8 mouse cellular contexts compared by ENCODE assay signal in genomic region chr9:102689940-102690642, GRCm38 (mm10). TPM values are rescaled to one million over a fixed set of nuclear protein-coding genes. Genes with fewer than 3 reads are reported as not detected.
DNase-seq lines count a peak whose midpoint lies in the region; ATAC-seq and TF ChIP-seq lines count a peak whose summit lies in the region.

No protein-coding gene starts in this region.

- TF ChIP-seq CTCF in C2C12 (IDR thresholded peaks at IDR 0.05; ENCODE audit: control insufficient read depth, insufficient read depth, insufficient read length) = no peak
- no peak for TF ChIP-seq CTCF in lung, postnatal 0 days (IDR thresholded peaks at IDR 0.05)

- H3ac ChIP-seq in C2C12 (ENCODE audit: control insufficient read depth, insufficient read length, low read depth) = peak overlapping the region; percentile 18

- no peaks in the 10 kb centered on the region for H3K36me3 ChIP-seq in C2C12 (ENCODE audit: control insufficient read depth, insufficient read depth)
- no peaks in the 10 kb centered on the region for H3K36me3 ChIP-seq in embryonic facial prominence, embryonic 14.5 days (ENCODE audit: control insufficient read depth, insufficient read depth, low read length)
- no peaks in the 10 kb centered on the region for H3K36me3 ChIP-seq in lung, postnatal 0 days (ENCODE audit: insufficient read depth, low read length)

- H3K4me1 ChIP-seq in embryonic facial prominence, embryonic 14.5 days (ENCODE audit: control insufficient read depth, insufficient read depth, low read length) = peaks cover 27% of the 10 kb centered on the region
- H3K4me1 ChIP-seq in lung, postnatal 0 days (ENCODE audit: insufficient read depth, low read depth, low read length) = 0 out of 2 replicates have a peak, but pooled peaks cover 4% of the 10 kb centered on the region

- no peaks in the 10 kb centered on the region for H3K27me3 ChIP-seq in C2C12 (ENCODE audit: control insufficient read depth, insufficient read depth, insufficient read length)
- H3K27me3 ChIP-seq in embryonic facial prominence, embryonic 14.5 days (replicated peaks; ENCODE audit: control insufficient read depth, insufficient read depth, low read length) = no peaks in the 10 kb centered on the region
- H3K27me3 ChIP-seq in lung, postnatal 0 days (replicated peaks; ENCODE audit: insufficient read depth, low read length) = no peaks in the 10 kb centered on the region

- TF ChIP-seq EP300 in lung, postnatal 0 days (IDR thresholded peaks at IDR 0.05) = no peak

- DNase-seq in adrenal gland, postnatal 25 days = peak; percentile 26
- DNase-seq in embryonic facial prominence, embryonic 14.5 days (ENCODE audit: low spot score) = peak; percentile 87
- peak; percentile 35 to 47 for DNase-seq in heart, postnatal 14 days
- DNase-seq in layer of hippocampus, postnatal 36 days = peak; percentile 48 to 66
- DNase-seq in lung, postnatal 0 days (ENCODE audit: low spot score) = peak; percentile 46
- DNase-seq in right cerebral cortex, postnatal 10 days (ENCODE audit: low spot score in 2 of 2) = peak; percentile 80 to 83
- no peak for DNase-seq in spleen, adult 12 weeks (ENCODE audit: low spot score)

- intact Hi-C loops in heart, postnatal 14 days (cut with DNase I) = loop anchor here (5.0 kb wide), 1 partner anchor 43 kb away; no protein-coding TSS in a partner anchor

- peak overlapping the region; percentile 82 for H3K27ac ChIP-seq in embryonic facial prominence, embryonic 14.5 days (replicated peaks; ENCODE audit: low read depth, low read length)
- H3K27ac ChIP-seq in lung, postnatal 0 days (ENCODE audit: low read length) = peak overlapping the region; percentile 63

- no peaks in the 10 kb centered on the region for H3K9me3 ChIP-seq in embryonic facial prominence, embryonic 14.5 days (ENCODE audit: control insufficient read depth, low read length)
- no peaks in the 10 kb centered on the region for H3K9me3 ChIP-seq in lung, postnatal 0 days (ENCODE audit: low read length)

- peak overlapping the region; percentile 95 for H3K4me2 ChIP-seq in embryonic facial prominence, embryonic 14.5 days (ENCODE audit: low read depth, low read length)
- peak overlapping the region; percentile 83 for H3K4me2 ChIP-seq in lung, postnatal 0 days (replicated peaks; ENCODE audit: low read depth, low read length)

- H3K4me3 ChIP-seq in C2C12 (ENCODE audit: insufficient read depth, poor library complexity, severe bottlenecking) = no peak overlapping the region
- H3K4me3 ChIP-seq in embryonic facial prominence, embryonic 14.5 days (ENCODE audit: low read depth, low read length) = peak overlapping the region; percentile 51
- H3K4me3 ChIP-seq in lung, postnatal 0 days (ENCODE audit: low read depth, low read length) = peak overlapping the region; percentile 48

- under 1% methylated on average over 40 of the region's 44 CpGs for WGBS in embryonic facial prominence, embryonic 14.5 days
- 3% methylated on average over 43 of the region's 44 CpGs for WGBS in lung, postnatal 0 days

- no peaks in the 10 kb centered on the region for H3K79me2 ChIP-seq in C2C12 (ENCODE audit: control insufficient read depth, insufficient read depth)

- ATAC-seq in embryonic facial prominence, embryonic 14.5 days (ENCODE audit: low read depth) = peak; percentile 85
- ATAC-seq in lung, postnatal 0 days = peak; percentile 75

- peak overlapping the region; percentile 64 for H3K9ac ChIP-seq in embryonic facial prominence, embryonic 14.5 days (ENCODE audit: low read depth, low read length)
- peak overlapping the region; percentile 45 for H3K9ac ChIP-seq in lung, postnatal 0 days (replicated peaks; ENCODE audit: low read depth)

- H3K79me3 ChIP-seq in C2C12 (ENCODE audit: low read depth) = no peaks in the 10 kb centered on the region

TF ChIP-seq in C2C12, 6 proteins besides CTCF, POLR2A, EP300 and RAD21:
- TF ChIP-seq MAX (IDR thresholded peaks at IDR 0.05) = no peak
- no peak for TF ChIP-seq MYOG (IDR thresholded peaks at IDR 0.05; ENCODE audit: control insufficient read depth, extremely low read depth, insufficient read length)
- TF ChIP-seq MYOD1 (IDR thresholded peaks at IDR 0.05; ENCODE audit: control insufficient read depth, insufficient read length, low read depth) = no peak
- no peak for TF ChIP-seq USF1 (IDR thresholded peaks at IDR 0.05; ENCODE audit: low read depth)
- TF ChIP-seq CEBPB (IDR thresholded peaks at IDR 0.05; ENCODE audit: low read depth) = no peak
- no peak for TF ChIP-seq FOSL1 (IDR thresholded peaks at IDR 0.05; ENCODE audit: insufficient read depth, low read length, poor library complexity, severe bottlenecking)

RNA-seq across cellular contexts. Expression of gene Amotl2, which starts 26.4 kb away (rescaled TPM):
- 61.0 TPM for polyA plus RNA-seq in C2C12 (2012; fragmentation: generic; extraction: Trizol)
- 231 and 242 TPM in 2 replicates for total RNA-seq in adrenal gland, postnatal 25 days (2021)
- polyA plus RNA-seq in embryonic facial prominence, embryonic 14.5 days (2014; fragmentation: Nextera tagmentation; extraction: Ambion mirVana) = 44.5 and 48.1 TPM in 2 replicates
- 10 to 100 TPM; 61.6 to 64.6 TPM for total RNA-seq in heart, postnatal 14 days (2021)
- 10 to 100 TPM; 17.2 to 18.6 TPM for total RNA-seq in layer of hippocampus, postnatal 36 days (2021)
- polyA plus RNA-seq in lung, postnatal 0 days (2015; fragmentation: Nextera tagmentation; extraction: Ambion mirVana) = 50.3 and 56.3 TPM in 2 replicates
